Mouse (Mus musculus) C2C12 (cell line): ENCODE data around the gene Ptpre.

ENCODE experiments used
- CEBPB ChIP-seq: IDR thresholded peaks from one replicate; pipeline ENCODE4 v1.6.1; 2011; ENCODE audit warnings: low read depth, mild to moderate bottlenecking, control low read depth, moderate library complexity
- CTCF ChIP-seq: IDR thresholded peaks from one replicate; pipeline ENCODE4 v1.5.1; 2011; ENCODE audit not compliant: control insufficient read depth, insufficient read depth, insufficient read length
- MAX ChIP-seq: IDR thresholded peaks from one replicate; pipeline ENCODE4 v1.6.1; 2011; ENCODE audit warnings: mild to moderate bottlenecking, control low read depth
- MYOD1 ChIP-seq: IDR thresholded peaks from one replicate; pipeline ENCODE4 v1.6.1; 2011; ENCODE audit warnings: low read depth; ENCODE audit not compliant: control insufficient read depth, insufficient read length
- MYOG ChIP-seq: IDR thresholded peaks from one replicate; pipeline ENCODE4 v1.6.1; 2011; ENCODE audit not compliant: control insufficient read depth, insufficient read length; ENCODE audit errors: extremely low read depth

DNA sequence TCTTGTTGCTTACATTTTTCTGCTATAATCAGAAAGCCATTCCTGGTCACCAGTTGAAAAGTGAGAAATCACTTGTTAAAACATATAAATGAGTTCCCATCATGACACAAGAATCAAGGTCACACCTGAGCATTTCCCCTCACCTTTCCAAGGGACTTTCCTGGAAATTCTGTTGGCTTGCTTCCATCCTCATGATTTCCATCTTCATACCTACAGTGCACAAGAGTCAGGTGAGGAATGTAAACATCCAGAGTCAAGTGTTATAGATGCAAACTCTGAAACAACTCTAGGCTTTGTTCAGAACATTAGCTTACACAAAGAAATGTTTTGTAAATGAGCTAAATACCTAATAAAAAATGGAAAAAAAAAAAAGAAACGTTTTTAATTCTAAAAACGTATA lies 173.4 kb downstream of the Ptpre start:
- no peak for TF ChIP-seq MAX
- no peak for TF ChIP-seq CTCF
- TF ChIP-seq CEBPB: no peak
- TF ChIP-seq MYOG: no peak
- TF ChIP-seq MYOD1: no peak
